ENCODE assay signal across 23 mouse cellular contexts in the genomic region with DNA sequence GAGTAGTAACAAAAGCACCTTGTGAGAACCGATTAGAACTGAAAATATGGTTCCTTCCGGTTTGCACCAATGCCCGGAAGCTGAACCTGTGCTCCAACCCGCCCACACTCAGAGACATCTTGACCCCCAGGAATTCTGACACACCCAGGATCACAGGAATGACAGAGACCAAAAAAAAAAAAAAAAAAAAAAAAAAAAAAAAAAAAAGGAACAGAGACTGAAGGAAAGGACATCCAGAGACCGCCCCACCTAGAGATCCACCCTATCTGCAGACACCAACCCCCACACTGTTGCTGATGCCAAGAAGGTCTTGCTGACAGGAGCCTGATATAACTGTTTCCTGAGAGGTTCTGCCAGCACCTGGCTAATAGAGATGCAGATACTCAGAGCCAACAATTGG. TPM values are rescaled to one million over a fixed set of nuclear protein-coding genes. Genes with fewer than 3 reads are reported as not detected.
A peak's percentile ranks its signal among the peaks of the same experiment; 100 is the strongest.
DNase-seq lines count a peak whose midpoint lies in the region; ATAC-seq and TF ChIP-seq lines count a peak whose summit lies in the region.
"Had no signal": no experiment of that assay in that cellular context is flagged by ENCODE, and none has a peak within 500 bp of the region (broad histone marks: within the 10 kb centered on the region; RNA-seq: fewer than 3 reads in every experiment).

No protein-coding gene starts in this region.

- H3K27ac ChIP-seq in liver, embryonic 11.5 days (ENCODE audit: low read depth, low read length), result no peak overlapping the region
- no peak overlapping the region for H3K27ac ChIP-seq in liver, postnatal 0 days (ENCODE audit: low read depth)
- no peak overlapping the region for H3K27ac ChIP-seq in ES-E14 (ENCODE audit: insufficient read depth, low read depth, low read length, poor library complexity, severe bottlenecking)
- H3K27ac ChIP-seq: embryonic facial prominence, embryonic 10.5 days; embryonic facial prominence, embryonic 12.5 days; forebrain, embryonic 13.5 days; forebrain, embryonic 15.5 days had no signal

- no peak for TF ChIP-seq CTCF in liver, postnatal 0 days (IDR thresholded peaks at IDR 0.05; ENCODE audit: low read depth)

- in situ Hi-C loops in ES-E14 (cut with MboI; ENCODE audit: low sequenced_read_pairs in 2 of 2, unreplicated experiment in 2 of 2), result no loop called here

- H3K36me3 ChIP-seq in liver, embryonic 11.5 days (ENCODE audit: control insufficient read depth, insufficient read depth, low read length), result no peaks in the 10 kb centered on the region
- H3K36me3 ChIP-seq in liver, postnatal 0 days (replicated peaks; ENCODE audit: insufficient read depth, low read length), result no peaks in the 10 kb centered on the region
- no peaks in the 10 kb centered on the region for H3K36me3 ChIP-seq in ES-E14 (ENCODE audit: control insufficient read depth, insufficient read depth, low read length, poor library complexity, severe bottlenecking)
- H3K36me3 ChIP-seq: embryonic facial prominence, embryonic 10.5 days; embryonic facial prominence, embryonic 12.5 days; forebrain, embryonic 15.5 days had no signal

- H3K4me3 ChIP-seq in liver, embryonic 11.5 days (ENCODE audit: low read depth, low read length), result no peak overlapping the region
- H3K4me3 ChIP-seq in liver, postnatal 0 days (ENCODE audit: low read depth, low read length), result no peak overlapping the region
- no peak overlapping the region for H3K4me3 ChIP-seq in ES-E14 (ENCODE audit: insufficient read depth in 1 of 2, low read depth in 1 of 2, low read length in 2 of 2, poor library complexity in 1 of 2, severe bottlenecking in 1 of 2)
- H3K4me3 ChIP-seq: embryonic facial prominence, embryonic 10.5 days; embryonic facial prominence, embryonic 12.5 days; forebrain, embryonic 13.5 days; forebrain, embryonic 15.5 days had no signal

- 73% methylated on average over 5 of the region's 5 CpGs for WGBS in liver, embryonic 11.5 days
- WGBS in liver, postnatal 0 days (ENCODE audit: insufficient replicate concordance), result 78% methylated on average over 5 of the region's 5 CpGs

- ATAC-seq in liver, embryonic 11.5 days (replicated peaks; ENCODE audit: low FRiP score), result no peak
- no peak for ATAC-seq in liver, postnatal 0 days
- ATAC-seq: forebrain, embryonic 13.5 days; forebrain, embryonic 15.5 days; forebrain, postnatal 0 days; Patski had no signal

- TF ChIP-seq EP300 in liver, postnatal 0 days (IDR thresholded peaks at IDR 0.05; ENCODE audit: low read depth), result no peak

- no peak overlapping the region for H3K9ac ChIP-seq in liver, embryonic 11.5 days (ENCODE audit: low read depth, low read length)
- no peak overlapping the region for H3K9ac ChIP-seq in liver, postnatal 0 days (replicated peaks)
- H3K9ac ChIP-seq in ES-E14 (ENCODE audit: insufficient read depth, low read depth, low read length, poor library complexity, severe bottlenecking), result no peak overlapping the region
- H3K9ac ChIP-seq: embryonic facial prominence, embryonic 12.5 days; forebrain, embryonic 13.5 days; forebrain, embryonic 15.5 days; forebrain, postnatal 0 days had no signal

- H3K4me2 ChIP-seq in liver, embryonic 11.5 days, result no peak overlapping the region
- H3K4me2 ChIP-seq in liver, postnatal 0 days (ENCODE audit: low read depth, low read length), result no peak overlapping the region
- H3K4me2 ChIP-seq: embryonic facial prominence, embryonic 12.5 days; forebrain, embryonic 13.5 days; forebrain, embryonic 15.5 days had no signal

- H3K27me3 ChIP-seq in liver, embryonic 11.5 days (replicated peaks; ENCODE audit: control insufficient read depth, insufficient read depth, low read length), result peaks cover 19% of the 10 kb centered on the region
- peaks cover 31% of the 10 kb centered on the region for H3K27me3 ChIP-seq in liver, postnatal 0 days (ENCODE audit: insufficient read depth, low read length)
- H3K27me3 ChIP-seq: Patski had no signal

- H3K9me3 ChIP-seq in liver, embryonic 11.5 days (ENCODE audit: control insufficient read depth, low read length), result no peaks in the 10 kb centered on the region
- peaks cover 3% of the 10 kb centered on the region; the same call in 1 of the 2 replicates for H3K9me3 ChIP-seq in liver, postnatal 0 days (ENCODE audit: low read length)
- H3K9me3 ChIP-seq in ES-E14 (ENCODE audit: control insufficient read depth, insufficient read depth, low read depth, low read length), result no peaks in the 10 kb centered on the region
- H3K9me3 ChIP-seq: embryonic facial prominence, embryonic 12.5 days; forebrain, embryonic 13.5 days; forebrain, embryonic 15.5 days had no signal

- peaks cover 8% of the 10 kb centered on the region; the same call in 1 of the 2 replicates for H3K4me1 ChIP-seq in liver, embryonic 11.5 days (replicated peaks; ENCODE audit: control insufficient read depth, insufficient read depth, low read length)
- H3K4me1 ChIP-seq in liver, postnatal 0 days (ENCODE audit: insufficient read depth), result peaks cover 16% of the 10 kb centered on the region
- H3K4me1 ChIP-seq in ES-E14 (ENCODE audit: control insufficient read depth in 2 of 2, insufficient read depth in 2 of 2, low read length in 2 of 2, poor library complexity in 1 of 2), result peaks cover 5 to 8% of the 10 kb centered on the region in 2 experiments; a peak in 2 of 4 replicates

- peak; percentile 29 for DNase-seq in liver, embryonic 11.5 days (ENCODE audit: low spot score)
- DNase-seq in liver, postnatal 0 days, result no peak
- DNase-seq in ES-E14 (ENCODE audit: low read depth, low spot score) (no peak), R1 (ENCODE audit: low read depth, low spot score) (peak; percentile 70), adipocyte (ENCODE audit: low spot score) (no peak)
- no peak for DNase-seq in retina, postnatal 1 day
- DNase-seq: adrenal gland, adult 8-10 months; adrenal gland, postnatal 14 days; adrenal gland, postnatal 36 days; cerebellum, adult 11-12 months; cerebellum, adult 2 months; cerebellum, adult 9-10 months; cerebellum, postnatal 10 days; cerebellum, postnatal 25 days; forebrain, postnatal 0 days had no signal

TF ChIP-seq in ES-E14, 5 proteins besides CTCF, POLR2A, EP300 and RAD21:
- TF ChIP-seq CHD2 (IDR thresholded peaks at IDR 0.05; ENCODE audit: low read depth, low read length) (no peak), ZC3H11A (IDR thresholded peaks at IDR 0.05; ENCODE audit: borderline replicate concordance, low read depth, low read length) (no peak), ZNF384 (IDR thresholded peaks at IDR 0.05; ENCODE audit: low read depth, low read length) (peak; percentile 80), HCFC1 (IDR thresholded peaks at IDR 0.05; ENCODE audit: borderline replicate concordance, insufficient read depth, low read length) (no peak), MAFK (IDR thresholded peaks at IDR 0.05; ENCODE audit: insufficient read depth, low read depth, low read length) (no peak)

RNA-seq across cellular contexts. Expression of a gene that starts 11.6 kb away (rescaled TPM):
- not detected in 2 replicates for polyA plus RNA-seq in liver, embryonic 11.5 days (2014; fragmentation: Nextera tagmentation; extraction: Ambion mirVana)
- polyA plus RNA-seq in liver, postnatal 0 days (2015; fragmentation: Nextera tagmentation; extraction: Ambion mirVana), result not detected in 2 replicates
- total RNA-seq in ES-E14 (2012; rRNA removed), result 0.26 and 0.31 TPM in 2 replicates
- total RNA-seq: adrenal gland, adult 18-20 months; adrenal gland, adult 8-10 months; adrenal gland, postnatal 14 days; adrenal gland, postnatal 36 days; forebrain, postnatal 0 days had no signal
- polyA plus RNA-seq: C2C12; cerebellum, adult 2 months; cortical plate, adult 2 months; forebrain, embryonic 13.5 days; forebrain, embryonic 15.5 days; forebrain, postnatal 0 days; Patski had no signal

RNA-seq across cellular contexts. Expression of a gene that starts 17.0 kb away (rescaled TPM):
- polyA plus RNA-seq in liver, embryonic 11.5 days (2014; fragmentation: Nextera tagmentation; extraction: Ambion mirVana), result 0.48 and 0.86 TPM in 2 replicates
- polyA plus RNA-seq in liver, postnatal 0 days (2015; fragmentation: Nextera tagmentation; extraction: Ambion mirVana), result 0.92 and 1.1 TPM in 2 replicates
- total RNA-seq in ES-E14 (2012; rRNA removed), result 2.6 and 2.9 TPM in 2 replicates
- total RNA-seq: forebrain, postnatal 0 days had no signal
- polyA plus RNA-seq: forebrain, embryonic 13.5 days; forebrain, postnatal 0 days had no signal

RNA-seq across cellular contexts. Expression of a gene that starts 42.8 kb away (rescaled TPM):
- polyA plus RNA-seq in liver, embryonic 11.5 days (2014; fragmentation: Nextera tagmentation; extraction: Ambion mirVana), result 10.7 and 13.3 TPM in 2 replicates
- 8.6 and 9.9 TPM in 2 replicates for polyA plus RNA-seq in liver, postnatal 0 days (2015; fragmentation: Nextera tagmentation; extraction: Ambion mirVana)
- total RNA-seq in ES-E14 (2012; rRNA removed), result 1,543 and 2,450 TPM in 2 replicates
- polyA plus RNA-seq: cerebellum, adult 2 months had no signal

RNA-seq across cellular contexts. Expression of a gene that starts 43.1 kb away (rescaled TPM):
- polyA plus RNA-seq in liver, embryonic 11.5 days (2014; fragmentation: Nextera tagmentation; extraction: Ambion mirVana), result 4.1 and 4.6 TPM in 2 replicates
- 1.7 and 2.2 TPM in 2 replicates for polyA plus RNA-seq in liver, postnatal 0 days (2015; fragmentation: Nextera tagmentation; extraction: Ambion mirVana)
- 1,340 and 1,966 TPM in 2 replicates for total RNA-seq in ES-E14 (2012; rRNA removed)

RNA-seq across cellular contexts. Expression of a gene that starts 47.7 kb away (rescaled TPM):
- 5.1 and 5.9 TPM in 2 replicates for polyA plus RNA-seq in liver, embryonic 11.5 days (2014; fragmentation: Nextera tagmentation; extraction: Ambion mirVana)
- polyA plus RNA-seq in liver, postnatal 0 days (2015; fragmentation: Nextera tagmentation; extraction: Ambion mirVana), result 0.27 and 0.32 TPM in 2 replicates
- 5.4 and 6.2 TPM in 2 replicates for total RNA-seq in ES-E14 (2012; rRNA removed)

Comparison
In these comparisons a context has a peak if more than half of its experiments do, and no peak if none do; other contexts are left out.
1. DNase-seq: peak in liver, embryonic 11.5 days (single experiment) and R1 (single experiment); none in liver, postnatal 0 days (single experiment), ES-E14 (single experiment), retina, postnatal 1 day (single experiment) and adipocyte (single experiment).